Mouse (Mus musculus) kidney, adult 2 months (tissue): ENCODE results near the gene Tmem177.

Source experiments
- CTCF ChIP-seq: fragments of 200-500 bp; conservative IDR thresholded peaks from 2 replicates; pipeline ENCODE4 v1.5.1; 2011; ENCODE audit warnings: low read depth, mild to moderate bottlenecking, control low read depth, low read length, moderate library complexity, mixed read lengths; ENCODE audit not compliant: insufficient read depth, insufficient read length
- POLR2A ChIP-seq: fragments of 200-500 bp; IDR thresholded peaks from one replicate; pipeline ENCODE4 v1.6.1; 2011; ENCODE audit warnings: low read depth, low read length, control low read depth

DNA sequence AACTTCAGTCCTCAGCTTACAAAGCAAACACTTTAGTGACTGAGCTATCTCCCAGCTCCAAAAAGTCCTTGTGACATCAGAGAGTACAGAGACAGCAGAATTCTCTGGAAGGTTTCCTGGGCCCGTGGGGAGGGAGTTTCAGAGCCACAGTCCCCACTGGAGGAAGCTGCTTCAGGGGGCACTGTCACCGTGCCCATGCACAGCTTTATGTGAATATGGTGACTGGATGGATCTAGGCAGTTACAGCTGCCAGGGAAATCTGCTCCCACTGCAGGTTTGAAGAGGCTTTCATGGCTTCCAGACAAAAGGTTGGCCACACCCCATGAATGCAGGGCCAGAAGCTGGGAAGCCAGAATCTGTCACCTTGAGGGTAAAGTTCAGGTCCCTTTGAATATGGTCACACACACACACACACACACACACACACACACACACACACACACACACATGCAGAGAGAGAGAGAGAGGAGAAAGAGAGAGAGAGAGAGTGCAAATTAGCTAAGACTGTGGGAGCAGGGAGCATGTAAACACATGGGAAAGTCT, 5.7 kb downstream of the Tmem177 start:
- no peak for TF ChIP-seq CTCF
- TF ChIP-seq POLR2A, result no peak
